Mouse (Mus musculus) ES-E14 (cell line): ENCODE results near the gene Nicn1. TPM values are rescaled to one million over a fixed set of nuclear protein-coding genes. Genes with fewer than 3 reads are reported as not detected.

Source experiments
- DNase-seq: peaks from one replicate; pipeline ENCODE4 v3.0.0-alpha.2; 2013; ENCODE audit warnings: low read depth, low spot score
- H3K27ac ChIP-seq: 2 replicates; pipeline ENCODE4 v1.5.1; 2012; ENCODE audit warnings: low read depth, mild to moderate bottlenecking, low read length, moderate library complexity, mixed read lengths; ENCODE audit not compliant: poor library complexity, insufficient read depth, severe bottlenecking
- H3K36me3 ChIP-seq: 2 replicates; pipeline ENCODE4 v1.6.1; 2012; ENCODE audit warnings: mild to moderate bottlenecking, low read length, moderate library complexity, mixed read lengths; ENCODE audit not compliant: control insufficient read depth, poor library complexity, insufficient read depth, severe bottlenecking
- H3K4me1 ChIP-seq, 2 experiments: fragments of 150-350 bp in 1 of 2; sonication (generic) in 1 of 2; 2 replicates each; pipeline ENCODE4 v1.6.1; 2012; ENCODE audit warnings: low read length in 2 of 2, mild to moderate bottlenecking in 1 of 2, mixed read lengths in 1 of 2; ENCODE audit not compliant: control insufficient read depth in 2 of 2, insufficient read depth in 2 of 2, poor library complexity in 1 of 2
- H3K4me3 ChIP-seq, 2 experiments: fragments of 150-350 bp in 1 of 2; sonication (generic) in 1 of 2; 2 replicates each; pipeline ENCODE4 v1.5.1; 2012; ENCODE audit warnings: low read length in 2 of 2, low read depth in 1 of 2, mild to moderate bottlenecking in 1 of 2, mixed read lengths in 1 of 2; ENCODE audit not compliant: insufficient read depth in 1 of 2, poor library complexity in 1 of 2, severe bottlenecking in 1 of 2
- H3K9ac ChIP-seq: 2 replicates; pipeline ENCODE4 v1.6.1; 2012; ENCODE audit warnings: low read depth, mild to moderate bottlenecking, low read length, mixed read lengths; ENCODE audit not compliant: poor library complexity, insufficient read depth, severe bottlenecking
- H3K9me3 ChIP-seq: fragments of 150-350 bp; sonication (generic); 2 replicates; pipeline ENCODE4 v1.6.1; 2012; ENCODE audit warnings: low read depth, mild to moderate bottlenecking, low read length; ENCODE audit not compliant: control insufficient read depth, insufficient read depth
- CHD2 ChIP-seq: IDR thresholded peaks from 2 replicates; pipeline ENCODE4 v1.6.1; 2014; ENCODE audit warnings: mild to moderate bottlenecking, low read depth, low read length, inconsistent platforms
- HCFC1 ChIP-seq: IDR thresholded peaks from 2 replicates; pipeline ENCODE4 v1.6.1; 2012; ENCODE audit warnings: low read length, inconsistent platforms, borderline replicate concordance; ENCODE audit not compliant: insufficient read depth
- MAFK ChIP-seq: IDR thresholded peaks from 2 replicates; pipeline ENCODE4 v1.6.1; 2014; ENCODE audit warnings: mild to moderate bottlenecking, low read depth, low read length, inconsistent platforms; ENCODE audit not compliant: insufficient read depth
- ZC3H11A ChIP-seq: IDR thresholded peaks from 2 replicates; pipeline ENCODE4 v1.6.1; 2012; ENCODE audit warnings: low read depth, mild to moderate bottlenecking, inconsistent platforms, low read length, borderline replicate concordance
- ZNF384 ChIP-seq: IDR thresholded peaks from 2 replicates; pipeline ENCODE4 v1.6.1; 2012; ENCODE audit warnings: low read depth, low read length, inconsistent platforms
- in situ Hi-C, 2 experiments: fragments of 600-800 bp; cut with MboI; formaldehyde crosslinking; loops; one replicate each; pipeline ENCODE4 v1.15.1; 2025; ENCODE audit warnings: low sequenced_read_pairs in 2 of 2, inconsistent platforms in 1 of 2; ENCODE audit not compliant: unreplicated experiment in 2 of 2
- total RNA-seq: library from RNA; depleted of rRNA; stranded (reverse); fragments of 300-350 nt; gene quantifications from 2 replicates; pipeline ENCODE4 v1.2.3, GENCODE M21; 2012

The Nicn1 gene
- total RNA-seq, 1 experiment, result 9.2 TPM

- TF ChIP-seq ZNF384, result no peak
- no peaks in the 10 kb centered on the region for H3K9me3 ChIP-seq
- no peak overlapping the region for H3K4me3 ChIP-seq
- peaks cover 3 to 40% of the 10 kb centered on the region in 2 experiments for H3K4me1 ChIP-seq
- no peak for DNase-seq
- H3K9ac ChIP-seq, result no peak overlapping the region
- in situ Hi-C loops, result no loop called here
- no peak overlapping the region for H3K27ac ChIP-seq
- H3K36me3 ChIP-seq, result no peaks in the 10 kb centered on the region
Observed at GRCm38 (mm10) chr9:108271941-108272340, 18.3 kb upstream of the Nicn1 start.

- H3K36me3 ChIP-seq, result no peaks in the 10 kb centered on the region
- in situ Hi-C loops, result no loop called here
Observed at GRCm38 (mm10) chr9:108272691-108273090, 17.5 kb upstream of the Nicn1 start.

GRCm38 (mm10) chr9:108273485-108273884 lies 16.7 kb upstream of the Nicn1 start:
- TF ChIP-seq MAFK (no peak), ZC3H11A (no peak), CHD2 (no peak), ZNF384 (no peak), HCFC1 (no peak)
- no peak for DNase-seq
- H3K4me3 ChIP-seq, result no peak overlapping the region
- H3K4me1 ChIP-seq, result peaks cover 3 to 33% of the 10 kb centered on the region in 2 experiments
- no peak overlapping the region for H3K9ac ChIP-seq
- H3K36me3 ChIP-seq, result no peaks in the 10 kb centered on the region
- in situ Hi-C loops, result no loop called here
- H3K27ac ChIP-seq, result no peak overlapping the region
- H3K9me3 ChIP-seq, result no peaks in the 10 kb centered on the region

More at GRCm38 (mm10) chr9:108272691-108273090, 17.5 kb upstream of the Nicn1 start:
- Histone ChIP-seq H3K9me3 (no peaks in the 10 kb centered on the region), H3K4me3 (no peak overlapping the region), H3K4me1 (peaks cover 3 to 35% of the 10 kb centered on the region in 2 experiments), H3K27ac (no peak overlapping the region), H3K9ac (no peak overlapping the region)
- no peak for DNase-seq
- TF ChIP-seq ZC3H11A (no peak), CHD2 (no peak), ZNF384 (no peak), HCFC1 (no peak), MAFK (no peak)

GRCm38 (mm10) chr9:108274476-108275330 lies 15.5 kb upstream of the Nicn1 start:
- no peak overlapping the region for H3K9ac ChIP-seq
- no peaks in the 10 kb centered on the region for H3K9me3 ChIP-seq
- no peaks in the 10 kb centered on the region for H3K36me3 ChIP-seq
- H3K4me3 ChIP-seq, result no peak overlapping the region
- TF ChIP-seq CHD2 (no peak), ZNF384 (no peak), HCFC1 (no peak), ZC3H11A (no peak), MAFK (no peak)
- 0 out of 2 replicates have a peak overlapping the region, but pooled peaks have one; percentile 18 for H3K27ac ChIP-seq
- no peak for DNase-seq
- in situ Hi-C loops, result no loop called here
- H3K4me1 ChIP-seq, result peaks cover 3 to 26% of the 10 kb centered on the region in 2 experiments
